Mouse (Mus musculus): ENCODE data around the gene Nes. TPM values are rescaled to one million over a fixed set of nuclear protein-coding genes. Genes with fewer than 3 reads are reported as not detected.
A peak's percentile ranks its signal among the peaks of the same experiment; 100 is the strongest.

Nes gene
- total RNA-seq (2021): 100 to 1,000 TPM; 169 to 207 TPM
- long read RNA-seq, experiment 1, full-length matches to known transcripts: 41 of 165 reads
- long read RNA-seq, experiment 1, partial matches to known transcripts: 120 of 165 reads
- long read RNA-seq, experiment 1, other reads (novel, unspliced or antisense): 4 of 165 reads
- long read RNA-seq, experiment 2, full-length matches to known transcripts: 87 of 217 reads
- long read RNA-seq, experiment 2, partial matches to known transcripts: 128 of 217 reads
- long read RNA-seq, experiment 2, other reads (novel, unspliced or antisense): 2 of 217 reads

- peak in 1 of 2 experiments; percentile 77 for DNase-seq (ENCODE audit: low spot score in 2 of 2)
These were observed at the start of gene Nes for GRCm38 (mm10) chr3:87970939-87971488. TSS of gene Nes (plus strand) at chr3:87971078.

DNA sequence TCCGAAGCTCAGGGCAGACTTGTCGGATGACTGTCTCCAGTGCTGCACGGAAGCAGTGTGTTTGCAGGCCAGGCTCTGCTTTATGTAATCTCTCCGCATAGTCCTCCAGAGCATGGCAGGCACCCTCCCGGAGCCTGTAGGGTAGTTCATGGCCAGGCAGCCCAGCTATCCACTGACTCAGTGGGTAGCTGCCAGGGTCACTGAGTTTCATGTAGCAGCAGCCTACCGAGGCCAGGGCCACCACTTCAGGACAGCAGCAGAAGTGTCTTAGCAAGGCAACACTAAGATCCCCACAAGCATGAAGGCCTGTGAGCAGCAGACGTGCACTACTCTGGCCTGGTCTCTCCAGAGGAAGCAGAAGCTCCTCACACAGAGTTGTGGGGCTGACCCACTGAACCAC is 45.9 kb upstream of the Nes start:
- DNase-seq (ENCODE audit: low spot score in 2 of 2): no peak

- no peak for DNase-seq (ENCODE audit: low spot score in 2 of 2)
These were observed 43.4 kb upstream of the Nes start for GRCm38 (mm10) chr3:87927452-87927851.

DNA sequence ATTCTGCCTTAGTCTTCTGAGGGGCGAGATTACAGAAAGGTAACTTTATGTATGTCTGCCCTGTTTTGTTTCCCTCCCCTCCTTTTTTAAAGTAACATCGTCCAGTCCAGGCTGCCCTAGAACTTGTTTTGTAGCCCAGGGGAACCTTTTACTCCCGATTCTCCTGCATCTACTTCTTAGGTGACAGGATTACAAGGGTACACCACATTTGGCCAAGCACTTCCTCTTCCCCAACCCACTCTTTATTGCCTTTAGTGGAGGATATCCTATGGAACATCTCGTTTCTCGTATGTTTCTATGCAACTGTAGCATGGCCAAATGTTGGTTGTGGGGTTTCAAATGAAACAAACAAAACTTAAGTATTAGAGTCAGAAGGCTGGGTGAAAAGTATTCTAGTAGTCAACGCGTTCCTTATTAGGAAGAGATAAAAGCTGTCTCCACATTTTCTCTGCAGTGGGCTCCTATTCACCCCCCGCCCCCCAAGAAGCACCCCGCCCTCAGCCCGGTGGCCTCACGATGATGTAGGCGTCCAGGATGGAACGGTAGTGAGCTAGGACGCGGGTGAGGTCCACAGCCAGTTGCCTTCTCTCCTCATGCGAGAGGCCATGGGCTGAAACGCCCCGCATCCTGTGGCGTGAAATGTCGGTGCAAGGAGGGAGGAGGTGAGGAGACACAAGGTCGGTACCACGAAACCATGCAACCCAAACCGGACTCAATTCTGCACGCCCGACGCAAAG is 41.4 kb upstream of the Nes start:
- no peak for DNase-seq (ENCODE audit: low spot score in 2 of 2)

DNA sequence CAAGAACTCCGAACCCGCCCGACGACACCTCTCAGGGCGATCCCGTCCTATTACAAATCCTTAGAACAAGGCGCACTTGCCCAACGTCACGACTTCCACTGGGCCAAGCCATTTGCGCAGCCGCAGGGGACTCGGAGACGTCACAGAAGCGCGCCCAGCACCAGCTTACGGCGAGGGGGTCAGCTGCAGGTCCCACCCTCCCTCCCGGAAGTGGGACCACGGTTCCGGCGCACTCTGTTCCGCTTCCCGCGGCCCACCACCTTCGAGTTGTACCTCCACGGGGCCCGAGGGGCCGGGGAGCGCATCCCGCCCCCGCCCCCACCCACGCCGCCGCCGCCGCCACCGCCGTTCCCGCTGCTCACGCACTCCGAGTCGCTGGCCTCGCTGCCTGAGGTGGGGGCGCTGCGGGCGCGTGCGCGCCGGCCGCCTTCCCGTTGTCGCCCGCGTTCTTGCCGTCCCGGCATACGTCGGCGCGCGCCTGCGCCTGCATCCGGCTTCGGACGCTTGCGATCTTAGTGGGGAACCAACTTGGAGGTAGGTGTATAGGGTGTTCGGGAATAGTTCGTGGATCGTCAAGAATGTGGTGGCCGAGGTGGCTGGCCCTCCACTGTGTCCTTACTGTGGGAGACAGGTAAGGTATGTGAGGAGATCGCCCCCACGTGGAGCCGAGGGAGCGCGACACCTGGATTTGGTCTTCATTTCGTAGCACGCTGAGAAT is 40.6 kb upstream of the Nes start, which contains the start of the genes Isg20l2 and Rrnad1:
Isg20l2 (plus strand) TSS at position 237 of the 718 bp plus-strand sequence.
Rrnad1 (minus strand) TSS at position 640 of the 718 bp plus-strand sequence.
- DNase-seq (ENCODE audit: low spot score in 2 of 2): peak; percentile 94 to 97

GRCm38 (mm10) chr3:87934026-87934425 is 36.9 kb upstream of the Nes start:
- no peak for DNase-seq (ENCODE audit: low spot score in 2 of 2)

GRCm38 (mm10) chr3:87934501-87934900 is 36.4 kb upstream of the Nes start:
- no peak for DNase-seq (ENCODE audit: low spot score in 2 of 2)

- DNase-seq (ENCODE audit: low spot score in 2 of 2): no peak
These were observed 35.7 kb upstream of the Nes start for GRCm38 (mm10) chr3:87935201-87935600.

- DNase-seq (ENCODE audit: low spot score in 2 of 2): peak; percentile 82 to 87
These were observed 35.1 kb upstream of the Nes start for GRCm38 (mm10) chr3:87935776-87936175.

DNA sequence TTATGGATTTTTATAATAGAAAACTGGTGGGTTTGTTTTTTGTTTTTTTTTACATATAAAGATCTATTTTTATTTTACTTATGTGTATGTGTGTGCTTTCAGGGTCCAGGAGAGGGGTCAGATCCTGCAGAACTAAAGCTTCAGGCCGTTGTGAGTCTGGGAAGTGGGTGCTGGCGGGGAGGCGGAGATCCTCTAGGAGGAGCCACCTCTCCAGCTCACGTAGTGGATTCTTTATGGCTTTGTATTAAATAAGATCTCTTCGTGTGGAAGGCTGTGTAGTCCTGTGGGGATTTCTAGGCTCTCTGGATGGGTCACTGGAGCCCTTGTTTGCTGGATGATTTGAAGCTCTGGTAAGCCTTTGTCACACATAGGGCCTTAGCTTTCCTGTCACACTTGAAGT is 30.3 kb upstream of the Nes start:
- DNase-seq (ENCODE audit: low spot score in 2 of 2): no peak

- DNase-seq (ENCODE audit: low spot score in 2 of 2): no peak
These were observed 28.4 kb upstream of the Nes start for GRCm38 (mm10) chr3:87942471-87942870.

DNA sequence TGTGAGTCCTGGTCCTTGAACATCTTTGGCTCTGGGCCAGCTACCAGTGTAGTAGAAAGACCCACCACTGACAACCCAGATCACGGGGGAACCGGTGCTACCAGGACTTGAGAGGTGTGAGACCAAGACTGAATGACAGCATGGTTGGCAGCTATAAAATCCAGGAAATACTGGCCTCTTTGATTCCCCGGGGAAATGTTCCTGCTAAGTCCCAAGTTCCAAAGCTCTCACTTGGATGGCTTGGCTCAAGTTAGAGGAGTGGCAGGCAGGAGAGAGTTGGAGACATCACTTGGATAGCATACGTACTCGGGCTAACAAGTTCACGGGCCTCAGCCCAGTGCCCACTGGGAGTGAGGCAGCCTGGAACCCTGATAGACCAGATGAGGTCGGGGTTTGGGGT is 27.3 kb upstream of the Nes start:
- no peak for DNase-seq (ENCODE audit: low spot score in 2 of 2)

DNA sequence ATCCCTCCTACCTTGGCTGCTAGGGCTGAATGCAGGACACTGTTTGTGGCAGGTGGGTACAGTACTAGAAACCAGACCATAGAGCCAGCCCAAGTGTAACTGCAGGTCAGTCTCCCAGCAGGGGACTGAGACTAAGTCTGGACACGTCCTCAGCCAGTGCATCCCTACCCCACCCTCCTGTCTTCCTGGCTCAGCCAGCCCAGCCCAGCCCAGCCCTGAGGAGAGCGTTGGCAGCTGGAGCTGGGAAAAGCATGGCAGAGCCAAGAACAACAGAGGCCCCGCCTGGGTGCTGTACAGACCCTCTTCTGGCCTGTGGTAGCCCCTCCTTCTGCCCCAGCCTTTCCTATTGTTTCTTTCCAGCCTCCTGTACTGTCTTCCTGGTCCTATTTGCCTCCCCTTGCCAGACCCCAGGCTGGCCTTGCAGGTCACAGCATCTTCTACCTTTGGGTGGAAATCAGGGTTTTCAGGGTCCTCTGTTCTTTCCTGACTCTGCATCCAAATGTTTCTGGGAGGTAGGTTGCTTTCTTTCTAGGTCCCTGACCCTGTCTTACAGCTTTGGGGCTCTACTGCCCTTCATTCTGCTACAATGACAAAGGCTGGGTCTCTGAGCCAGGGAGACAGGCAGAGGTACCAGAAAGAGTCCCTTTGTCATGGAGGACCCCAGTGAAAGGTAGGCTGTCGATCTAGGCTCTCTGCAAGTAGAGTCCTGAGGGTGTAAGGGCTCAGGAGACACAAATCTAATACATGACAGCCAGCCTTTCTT is 25.9 kb upstream of the Nes start:
- peak in 1 of 2 experiments; percentile 43 for DNase-seq (ENCODE audit: low spot score in 2 of 2)

GRCm38 (mm10) chr3:87945781-87946540 is 24.9 kb upstream of the Nes start:
- DNase-seq (ENCODE audit: low spot score in 2 of 2): no peak

- no peak for DNase-seq (ENCODE audit: low spot score in 2 of 2)
These were observed 24.4 kb upstream of the Nes start for GRCm38 (mm10) chr3:87946541-87946860.

- no peak for DNase-seq (ENCODE audit: low spot score in 2 of 2)
These were observed 23.6 kb upstream of the Nes start for GRCm38 (mm10) chr3:87947056-87947810.

GRCm38 (mm10) chr3:87947811-87948199 is 23.1 kb upstream of the Nes start:
- DNase-seq (ENCODE audit: low spot score in 2 of 2): no peak

DNA sequence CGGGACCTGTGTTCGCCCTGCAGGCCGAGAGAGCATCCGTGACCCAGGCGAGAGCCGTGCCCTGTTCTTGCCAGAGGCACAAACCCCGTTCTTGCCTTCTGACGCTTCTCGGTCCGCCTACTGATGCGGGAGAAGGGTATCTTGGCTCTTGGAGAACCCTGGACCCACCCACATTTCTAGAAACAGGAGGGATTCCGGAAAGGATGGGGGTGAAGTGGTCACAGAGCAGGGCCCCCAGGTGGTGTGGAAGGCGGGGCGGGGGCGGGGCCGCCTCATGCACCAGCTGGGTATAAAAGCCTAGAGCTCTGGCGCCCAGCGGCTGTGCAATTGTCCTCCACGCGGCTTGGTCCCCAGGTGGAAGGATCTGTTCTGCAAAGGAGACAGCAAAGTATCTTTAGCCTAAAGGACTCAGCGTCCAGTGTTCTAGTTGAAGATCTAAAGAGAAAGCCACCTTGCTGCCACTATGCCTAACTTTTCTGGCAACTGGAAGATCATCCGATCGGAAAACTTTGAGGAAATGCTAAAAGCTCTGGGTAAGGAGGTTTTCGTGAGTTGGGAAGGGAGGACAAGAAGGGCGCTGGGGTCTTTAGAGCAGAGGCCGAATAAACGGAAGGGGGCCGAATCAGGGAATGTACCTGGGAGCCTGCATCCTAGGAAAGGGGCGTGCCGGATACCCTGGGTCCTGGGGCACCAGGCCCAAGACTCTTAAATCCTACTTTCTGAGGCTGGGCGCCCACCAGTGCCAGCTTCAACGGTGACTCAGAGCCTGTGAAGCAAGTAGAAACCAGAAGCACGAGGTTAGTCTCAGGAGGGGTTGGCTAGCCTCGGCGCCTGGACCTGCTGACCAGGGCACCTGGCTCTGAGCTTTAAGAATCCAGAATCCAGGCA is 22.3 kb upstream of the Nes start, which contains the start of gene Crabp2:
Crabp2 (plus strand) TSS at position 289 of the 888 bp plus-strand sequence.
- no peak for DNase-seq (ENCODE audit: low spot score in 2 of 2)

Data from gastrocnemius, postnatal 4 days (tissue).